ENCODE assay signal across 8 mouse cellular contexts in the genomic region with DNA sequence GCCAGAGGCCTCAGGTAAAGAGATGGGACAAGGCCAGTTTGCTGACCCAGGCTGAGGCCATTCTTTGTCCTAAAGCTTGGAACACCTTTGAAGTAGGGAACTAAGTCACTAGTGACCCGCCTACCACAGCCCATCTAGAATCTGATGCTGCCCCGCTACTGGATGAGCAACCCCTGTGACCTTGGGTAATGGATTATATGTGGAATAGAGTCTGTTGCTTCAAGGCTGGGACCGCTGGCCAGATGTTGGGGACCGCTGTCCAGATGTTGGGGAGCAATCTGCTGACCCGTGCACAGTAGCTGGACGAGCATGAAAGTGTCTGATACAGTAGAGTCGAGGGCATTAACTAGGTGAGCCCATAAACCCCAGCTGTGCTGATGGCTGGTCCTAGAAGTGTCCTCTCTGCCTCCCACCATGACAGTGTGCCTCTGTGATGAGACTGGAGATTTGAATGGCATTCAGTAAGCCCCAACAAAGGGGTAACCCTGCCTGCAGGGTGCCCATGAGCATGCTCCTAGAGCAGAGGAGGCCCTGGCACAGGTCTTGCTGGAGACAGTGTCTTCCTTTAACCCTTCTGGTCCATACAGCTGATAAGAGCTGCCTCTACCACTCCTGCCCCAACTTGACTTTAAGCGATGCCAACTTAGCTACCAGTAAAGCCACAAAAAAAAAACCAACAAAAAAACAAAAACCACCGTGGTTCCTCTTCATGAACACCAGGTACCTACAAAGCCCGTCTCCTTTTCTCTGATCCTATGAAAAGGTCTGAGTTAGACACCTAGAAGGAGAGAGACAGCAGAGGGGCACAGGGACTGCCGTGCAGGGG. TPM values are rescaled to one million over a fixed set of nuclear protein-coding genes. Genes with fewer than 3 reads are reported as not detected.
A peak's percentile ranks its signal among the peaks of the same experiment; 100 is the strongest.
DNase-seq lines count a peak whose midpoint lies in the region; ATAC-seq and TF ChIP-seq lines count a peak whose summit lies in the region.

No protein-coding gene starts in this region.

- ATAC-seq in embryonic facial prominence, embryonic 11.5 days (replicated peaks; ENCODE audit: insufficient number of reproducible peaks, low FRiP score, low TSS enrichment, low read depth), result no peak
- no peak for ATAC-seq in hindbrain, embryonic 11.5 days (ENCODE audit: low FRiP score)
- no peak for ATAC-seq in midbrain, embryonic 11.5 days (ENCODE audit: low FRiP score)

- H3K27ac ChIP-seq in kidney, adult 2 months (ENCODE audit: insufficient read depth, low read depth, low read length), result no peak overlapping the region
- no peak overlapping the region for H3K27ac ChIP-seq in embryonic facial prominence, embryonic 11.5 days (replicated peaks; ENCODE audit: low read depth, low read length)
- H3K27ac ChIP-seq in hindbrain, embryonic 11.5 days (ENCODE audit: low read depth, low read length), result 0 out of 2 replicates have a peak overlapping the region, but pooled peaks have one; percentile 30
- no peak overlapping the region for H3K27ac ChIP-seq in midbrain, embryonic 11.5 days (ENCODE audit: low read depth, low read length)

- no peak for TF ChIP-seq CTCF in kidney, adult 2 months (conservative IDR thresholded peaks at IDR 0.05; ENCODE audit: insufficient read depth, insufficient read length, low read depth, low read length)

- H3K27me3 ChIP-seq in kidney, adult 2 months (replicated peaks; ENCODE audit: control insufficient read depth, insufficient read depth, low read length), result no peaks in the 10 kb centered on the region
- H3K27me3 ChIP-seq in embryonic facial prominence, embryonic 11.5 days (ENCODE audit: control insufficient read depth, insufficient read depth, low read length), result no peaks in the 10 kb centered on the region
- H3K27me3 ChIP-seq in hindbrain, embryonic 11.5 days (ENCODE audit: control insufficient read depth, insufficient read depth, low read length), result no peaks in the 10 kb centered on the region
- no peaks in the 10 kb centered on the region for H3K27me3 ChIP-seq in midbrain, embryonic 11.5 days (ENCODE audit: control insufficient read depth, insufficient read depth, low read length)

- DNase-seq in kidney, adult 2 months, result no peak
- DNase-seq in kidney, adult 9 months, result no peak
- no peak for DNase-seq in embryonic facial prominence, embryonic 11.5 days (ENCODE audit: low spot score)
- no peak for DNase-seq in hindbrain, embryonic 11.5 days (ENCODE audit: low spot score)
- peak; percentile 81 for DNase-seq in midbrain, embryonic 11.5 days (ENCODE audit: low spot score, missing footprints)
- DNase-seq in left cerebral cortex, postnatal 25 days (ENCODE audit: low spot score in 2 of 2), result no peak
- DNase-seq in layer of hippocampus, adult 18-20 months (ENCODE audit: low spot score in 2 of 2), result no peak
- no peak for DNase-seq in kidney, adult 18-20 months

- H3K36me3 ChIP-seq in kidney, adult 2 months (ENCODE audit: control insufficient read depth, insufficient read depth, low read length), result no peaks in the 10 kb centered on the region
- H3K36me3 ChIP-seq in embryonic facial prominence, embryonic 11.5 days (replicated peaks; ENCODE audit: control insufficient read depth, insufficient read depth, low read depth, low read length), result peaks cover 11% of the 10 kb centered on the region
- H3K36me3 ChIP-seq in hindbrain, embryonic 11.5 days (ENCODE audit: control insufficient read depth, insufficient read depth, low read length), result peaks cover 9% of the 10 kb centered on the region
- H3K36me3 ChIP-seq in midbrain, embryonic 11.5 days (ENCODE audit: control insufficient read depth, insufficient read depth, low read length), result peaks cover 18% of the 10 kb centered on the region

- no peaks in the 10 kb centered on the region for H3K9me3 ChIP-seq in embryonic facial prominence, embryonic 11.5 days (replicated peaks; ENCODE audit: control insufficient read depth, low read length)
- H3K9me3 ChIP-seq in hindbrain, embryonic 11.5 days (ENCODE audit: control insufficient read depth, low read length), result no peaks in the 10 kb centered on the region
- no peaks in the 10 kb centered on the region for H3K9me3 ChIP-seq in midbrain, embryonic 11.5 days (ENCODE audit: control insufficient read depth, low read length)

- H3K4me2 ChIP-seq in embryonic facial prominence, embryonic 11.5 days (ENCODE audit: low read depth, low read length), result peak overlapping the region; percentile 100
- H3K4me2 ChIP-seq in hindbrain, embryonic 11.5 days (replicated peaks; ENCODE audit: low read depth, low read length), result peak overlapping the region; percentile 99
- peak overlapping the region; percentile 98 for H3K4me2 ChIP-seq in midbrain, embryonic 11.5 days

- intact Hi-C loops in left cerebral cortex, postnatal 25 days (cut with DNase I), result loop anchor here (5.0 kb wide), 2 partner anchors 42 to 668 kb away; partner anchors contain the start of gene Ankrd40

- peaks cover 12% of the 10 kb centered on the region for H3K4me1 ChIP-seq in kidney, adult 2 months (ENCODE audit: control insufficient read depth, insufficient read depth, low read length)
- H3K4me1 ChIP-seq in embryonic facial prominence, embryonic 11.5 days (ENCODE audit: control insufficient read depth, insufficient read depth, low read length), result peaks cover 13% of the 10 kb centered on the region
- H3K4me1 ChIP-seq in hindbrain, embryonic 11.5 days (replicated peaks; ENCODE audit: control insufficient read depth, insufficient read depth, low read length), result peaks cover 24% of the 10 kb centered on the region
- peaks cover 44% of the 10 kb centered on the region for H3K4me1 ChIP-seq in midbrain, embryonic 11.5 days (ENCODE audit: control insufficient read depth, insufficient read depth, low read length)

- 66% methylated on average over 11 of the region's 11 CpGs for WGBS in kidney, adult 2 months
- 88% methylated on average over 11 of the region's 11 CpGs for WGBS in embryonic facial prominence, embryonic 11.5 days
- WGBS in hindbrain, embryonic 11.5 days, result 86% methylated on average over 11 of the region's 11 CpGs
- WGBS in midbrain, embryonic 11.5 days, result 86% methylated on average over 11 of the region's 11 CpGs

- TF ChIP-seq POLR2A in kidney, adult 2 months (IDR thresholded peaks at IDR 0.05; ENCODE audit: low read depth, low read length), result no peak

- H3K4me3 ChIP-seq in kidney, adult 2 months (ENCODE audit: insufficient read depth, low read depth, low read length), result peak overlapping the region; percentile 91; the same call in 1 of the 2 replicates
- peak overlapping the region; percentile 12 for H3K4me3 ChIP-seq in embryonic facial prominence, embryonic 11.5 days (ENCODE audit: low read depth, low read length)
- H3K4me3 ChIP-seq in hindbrain, embryonic 11.5 days (ENCODE audit: low read depth, low read length), result peak overlapping the region; percentile 92
- H3K4me3 ChIP-seq in midbrain, embryonic 11.5 days (ENCODE audit: low read depth, low read length), result no peak overlapping the region

- peak overlapping the region; percentile 22; the same call in 1 of the 2 replicates for H3K9ac ChIP-seq in embryonic facial prominence, embryonic 11.5 days (replicated peaks; ENCODE audit: low read length)
- peak overlapping the region; percentile 93 for H3K9ac ChIP-seq in hindbrain, embryonic 11.5 days (ENCODE audit: low read depth, low read length)
- peak overlapping the region; percentile 97; the same call in 1 of the 2 replicates for H3K9ac ChIP-seq in midbrain, embryonic 11.5 days (ENCODE audit: low read length)

RNA-seq across cellular contexts. Expression of gene Ppp1r9b, which starts 4.3 kb away (rescaled TPM):
- polyA plus RNA-seq in kidney, adult 2 months (2012; rRNA removed), result 24.1 and 29.9 TPM in 2 replicates
- polyA plus RNA-seq in embryonic facial prominence, embryonic 11.5 days (2014; fragmentation: Nextera tagmentation; extraction: Ambion mirVana), result 9.9 and 10.5 TPM in 2 replicates
- polyA plus RNA-seq in hindbrain, embryonic 11.5 days (2014; fragmentation: Nextera tagmentation; extraction: Ambion mirVana), result 12.4 and 16.2 TPM in 2 replicates
- polyA plus RNA-seq in midbrain, embryonic 11.5 days (2014; fragmentation: Nextera tagmentation; extraction: Ambion mirVana), result 10.5 and 12.4 TPM in 2 replicates
- 100 to 1,000 TPM; 675 to 703 TPM for total RNA-seq in left cerebral cortex, postnatal 25 days (2021)
- total RNA-seq in layer of hippocampus, adult 18-20 months (2021), result 1,000 to 10,000 TPM in 1 of 2 experiments, 100 to 1,000 TPM in 1; 993 to 1,036 TPM

RNA-seq across cellular contexts. Expression of gene Samd14, which starts 14.5 kb away (rescaled TPM):
- polyA plus RNA-seq in kidney, adult 2 months (2012; rRNA removed), result 3.2 and 3.7 TPM in 2 replicates
- polyA plus RNA-seq in embryonic facial prominence, embryonic 11.5 days (2014; fragmentation: Nextera tagmentation; extraction: Ambion mirVana), result 31.1 and 33.9 TPM in 2 replicates
- polyA plus RNA-seq in hindbrain, embryonic 11.5 days (2014; fragmentation: Nextera tagmentation; extraction: Ambion mirVana), result 46.1 and 47.6 TPM in 2 replicates
- polyA plus RNA-seq in midbrain, embryonic 11.5 days (2014; fragmentation: Nextera tagmentation; extraction: Ambion mirVana), result 47.3 and 47.8 TPM in 2 replicates
- 10 to 100 TPM; 30.8 to 31.1 TPM for total RNA-seq in left cerebral cortex, postnatal 25 days (2021)
- 10 to 100 TPM; 38.2 to 42.8 TPM for total RNA-seq in layer of hippocampus, adult 18-20 months (2021)

RNA-seq across cellular contexts. Expression of gene Sgca, which starts 19.0 kb away (rescaled TPM):
- polyA plus RNA-seq in kidney, adult 2 months (2012; rRNA removed), result 5.0 and 23.9 TPM in 2 replicates
- 0.38 and 0.84 TPM in 2 replicates for polyA plus RNA-seq in embryonic facial prominence, embryonic 11.5 days (2014; fragmentation: Nextera tagmentation; extraction: Ambion mirVana)
- polyA plus RNA-seq in hindbrain, embryonic 11.5 days (2014; fragmentation: Nextera tagmentation; extraction: Ambion mirVana), result 0.11 and 0.29 TPM in 2 replicates
- not detected in 2 replicates for polyA plus RNA-seq in midbrain, embryonic 11.5 days (2014; fragmentation: Nextera tagmentation; extraction: Ambion mirVana)
- total RNA-seq in left cerebral cortex, postnatal 25 days (2021), result under 1 TPM in 1 of 2 experiments, not detected in 1; 0.46 TPM
- total RNA-seq in layer of hippocampus, adult 18-20 months (2021), result under 1 TPM in 1 of 2 experiments, not detected in 1; 0.27 TPM

RNA-seq across cellular contexts. Expression of gene Hils1, which starts 27.8 kb away (rescaled TPM):
- 0.56 TPM in 1 of 2 replicates, not detected in the other for polyA plus RNA-seq in kidney, adult 2 months (2012; rRNA removed)
- not detected in 2 replicates for polyA plus RNA-seq in embryonic facial prominence, embryonic 11.5 days (2014; fragmentation: Nextera tagmentation; extraction: Ambion mirVana)
- polyA plus RNA-seq in hindbrain, embryonic 11.5 days (2014; fragmentation: Nextera tagmentation; extraction: Ambion mirVana), result not detected in 2 replicates
- polyA plus RNA-seq in midbrain, embryonic 11.5 days (2014; fragmentation: Nextera tagmentation; extraction: Ambion mirVana), result not detected in 2 replicates
- not detected for total RNA-seq in left cerebral cortex, postnatal 25 days (2021)
- not detected for total RNA-seq in layer of hippocampus, adult 18-20 months (2021)

RNA-seq across cellular contexts. Expression of gene Pdk2, which starts 46.0 kb away (rescaled TPM):
- polyA plus RNA-seq in kidney, adult 2 months (2012; rRNA removed), result 430 and 469 TPM in 2 replicates
- polyA plus RNA-seq in embryonic facial prominence, embryonic 11.5 days (2014; fragmentation: Nextera tagmentation; extraction: Ambion mirVana), result 15.5 and 17.0 TPM in 2 replicates
- 12.5 and 13.0 TPM in 2 replicates for polyA plus RNA-seq in hindbrain, embryonic 11.5 days (2014; fragmentation: Nextera tagmentation; extraction: Ambion mirVana)
- 12.6 and 13.3 TPM in 2 replicates for polyA plus RNA-seq in midbrain, embryonic 11.5 days (2014; fragmentation: Nextera tagmentation; extraction: Ambion mirVana)
- total RNA-seq in left cerebral cortex, postnatal 25 days (2021), result 10 to 100 TPM; 87.3 to 88.7 TPM
- 100 to 1,000 TPM; 137 to 142 TPM for total RNA-seq in layer of hippocampus, adult 18-20 months (2021)

Comparison
In these comparisons a context has a peak if more than half of its experiments do, and no peak if none do; other contexts are left out.
1. H3K9ac ChIP-seq: peak in every context shown above with its lines; median percentile 97 in midbrain, embryonic 11.5 days; 93 in hindbrain, embryonic 11.5 days; 22 in embryonic facial prominence, embryonic 11.5 days.